Mouse (Mus musculus) T-helper 1 cell (primary cell): Measurements from ENCODE around the gene Slc2a12.

ENCODE experiments used
- in situ Hi-C: fragments of 300-600 bp; cut with MboI, MseI; formaldehyde crosslinking; loops from one replicate; pipeline ENCODE4 v1.15.1; 2025; ENCODE audit warnings: high pct_unique_total_duplicates

Slc2a12 gene

DNA sequence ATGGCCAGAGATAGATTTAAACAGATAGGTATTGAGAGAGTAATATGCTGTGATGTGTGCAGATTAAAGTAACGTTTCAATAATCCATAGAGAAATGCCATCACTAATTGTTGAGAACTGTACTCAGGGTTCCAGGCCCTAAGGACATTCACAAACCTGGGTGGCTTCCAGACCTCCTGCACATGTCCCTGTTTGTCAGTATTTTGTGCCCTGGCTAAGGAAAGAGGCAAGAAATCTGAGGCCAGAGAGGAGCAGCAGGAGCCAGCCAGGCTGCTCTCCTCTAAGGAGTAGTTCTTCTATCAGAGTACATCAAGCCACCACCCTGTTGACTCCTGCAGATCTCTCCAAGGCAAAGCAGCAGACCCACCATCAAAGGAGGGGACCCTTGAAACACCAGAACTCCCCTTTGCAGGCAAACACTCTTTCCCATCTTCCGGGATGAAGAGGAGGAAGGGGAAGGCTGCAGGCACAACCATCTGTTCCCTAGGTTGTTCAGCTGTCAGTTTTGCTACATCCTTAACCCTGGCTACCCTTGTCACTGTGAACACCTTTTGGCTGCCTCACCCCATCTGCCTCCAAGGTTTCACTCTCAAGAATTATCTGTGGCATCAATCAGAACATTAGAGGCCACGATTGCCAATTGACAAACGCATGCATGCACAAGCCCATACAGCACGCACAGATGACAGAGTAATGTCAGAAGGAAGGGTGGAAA lies 15.6 kb downstream of the Slc2a12 start:
- in situ Hi-C loops, result no loop called here

DNA sequence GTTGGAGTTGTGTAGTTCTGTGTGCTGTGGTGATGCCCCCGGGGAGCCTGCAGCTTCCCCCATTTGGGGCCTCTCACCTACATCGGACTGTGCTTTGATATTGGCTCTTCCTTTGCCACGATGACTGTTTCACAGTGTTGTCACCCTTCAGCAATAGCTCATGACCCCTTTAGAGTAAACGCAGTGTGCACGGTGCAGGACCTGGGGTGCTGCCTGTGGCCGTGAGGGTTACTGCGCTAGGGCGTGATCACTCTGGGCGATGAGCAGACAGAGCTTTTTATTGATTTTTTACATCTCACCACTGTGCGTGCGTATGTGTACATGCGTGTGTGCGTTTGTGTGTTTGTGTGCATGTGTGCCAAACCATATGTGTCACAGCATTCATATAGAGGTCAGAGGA lies 23.7 kb downstream of the Slc2a12 start:
- in situ Hi-C loops, result no loop called here

DNA sequence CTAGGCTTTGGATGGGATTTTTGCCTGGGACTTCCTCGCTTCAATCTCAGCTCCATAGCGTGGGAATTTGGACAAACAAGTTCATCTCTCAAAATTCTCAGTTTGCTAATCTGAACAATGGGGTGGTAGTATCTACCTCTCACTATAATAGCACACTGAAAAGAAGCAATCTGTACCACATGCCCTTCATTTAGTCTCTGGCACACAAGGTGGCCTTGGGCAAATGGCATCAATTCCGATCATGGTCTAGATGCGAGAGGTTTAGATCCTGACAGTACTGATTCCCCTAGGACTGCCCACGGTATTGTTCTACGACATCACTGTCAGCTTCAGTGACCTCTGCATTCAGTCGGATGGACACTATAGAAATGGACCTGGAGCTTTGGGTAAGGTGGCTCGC lies 29.4 kb downstream of the Slc2a12 start:
- in situ Hi-C loops, result no loop called here

DNA sequence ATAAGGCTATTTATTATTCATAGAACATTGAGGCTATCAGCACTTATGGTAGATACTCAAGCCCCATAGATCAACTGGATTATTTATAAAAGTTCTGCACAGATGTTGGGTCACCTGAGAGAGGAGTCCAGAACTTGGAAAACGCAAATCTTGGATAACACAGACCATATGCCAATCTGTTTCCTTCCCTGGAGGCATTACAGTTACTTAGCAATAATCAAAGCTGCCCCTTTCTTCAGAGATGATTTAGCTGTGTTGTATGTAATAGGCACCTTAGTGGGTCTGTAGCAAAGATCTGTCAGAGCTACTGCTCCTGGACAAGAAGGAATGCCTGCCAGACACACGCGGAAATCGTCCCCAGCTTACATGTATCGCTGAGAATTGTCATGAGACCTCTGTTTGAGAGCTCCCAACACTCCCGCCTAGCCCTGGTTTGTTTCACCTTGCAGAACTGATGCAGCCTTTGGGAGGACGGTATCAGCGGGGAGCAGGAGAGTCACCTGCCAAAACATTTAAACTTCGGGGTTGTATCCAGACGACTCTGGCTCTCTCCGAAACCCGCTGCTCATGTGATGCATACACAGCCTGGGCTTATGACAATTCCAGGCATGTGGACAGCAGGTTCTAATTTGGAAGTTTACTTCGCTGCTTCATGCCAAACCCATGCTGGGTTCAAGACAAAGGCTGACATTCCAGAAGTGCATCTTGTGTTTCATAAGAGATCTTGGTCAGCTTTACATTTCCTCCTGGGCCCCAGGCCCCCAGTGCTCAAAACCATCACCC lies 31.2 kb downstream of the Slc2a12 start:
- in situ Hi-C loops, result no loop called here

DNA sequence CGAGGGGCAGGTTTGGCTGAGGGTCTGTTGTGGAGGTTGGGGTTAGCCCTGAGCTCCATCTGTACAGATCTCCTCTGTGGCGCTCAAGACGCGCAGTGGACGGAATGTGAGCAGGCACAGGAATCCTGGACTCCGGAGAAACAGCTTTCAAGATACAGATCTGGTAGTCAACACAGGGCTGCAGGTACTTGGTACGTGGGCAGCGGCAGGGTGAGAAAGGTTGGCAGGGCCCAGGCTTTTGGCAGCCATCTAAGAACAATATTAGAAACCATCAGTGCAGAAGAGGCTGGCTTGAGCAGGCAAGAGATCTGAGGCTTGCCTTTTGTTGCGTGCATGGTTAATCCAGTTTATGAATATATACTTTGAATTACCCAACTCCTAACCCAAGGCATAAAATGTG lies 51.4 kb downstream of the Slc2a12 start:
- in situ Hi-C loops, result no loop called here

DNA sequence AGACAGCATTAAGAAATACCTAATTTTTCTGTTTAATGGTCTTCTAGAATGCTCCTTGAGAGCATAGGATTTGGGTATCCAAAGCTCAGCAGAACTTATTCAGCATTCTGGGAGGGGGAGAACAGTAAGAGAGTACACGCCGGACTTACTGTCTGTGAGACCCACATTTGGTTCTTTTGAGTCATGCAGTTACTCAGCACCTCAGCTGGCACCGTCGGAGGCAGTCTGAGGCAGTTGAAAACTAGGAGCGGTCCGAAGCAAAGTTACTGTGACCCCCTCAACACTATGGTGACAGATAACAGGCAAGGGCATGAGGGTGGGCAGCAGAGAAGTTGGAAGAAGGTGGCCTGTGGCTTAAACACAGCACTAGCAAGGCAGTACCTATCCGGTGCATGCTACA lies 52.1 kb downstream of the Slc2a12 start:
- in situ Hi-C loops, result no loop called here

DNA sequence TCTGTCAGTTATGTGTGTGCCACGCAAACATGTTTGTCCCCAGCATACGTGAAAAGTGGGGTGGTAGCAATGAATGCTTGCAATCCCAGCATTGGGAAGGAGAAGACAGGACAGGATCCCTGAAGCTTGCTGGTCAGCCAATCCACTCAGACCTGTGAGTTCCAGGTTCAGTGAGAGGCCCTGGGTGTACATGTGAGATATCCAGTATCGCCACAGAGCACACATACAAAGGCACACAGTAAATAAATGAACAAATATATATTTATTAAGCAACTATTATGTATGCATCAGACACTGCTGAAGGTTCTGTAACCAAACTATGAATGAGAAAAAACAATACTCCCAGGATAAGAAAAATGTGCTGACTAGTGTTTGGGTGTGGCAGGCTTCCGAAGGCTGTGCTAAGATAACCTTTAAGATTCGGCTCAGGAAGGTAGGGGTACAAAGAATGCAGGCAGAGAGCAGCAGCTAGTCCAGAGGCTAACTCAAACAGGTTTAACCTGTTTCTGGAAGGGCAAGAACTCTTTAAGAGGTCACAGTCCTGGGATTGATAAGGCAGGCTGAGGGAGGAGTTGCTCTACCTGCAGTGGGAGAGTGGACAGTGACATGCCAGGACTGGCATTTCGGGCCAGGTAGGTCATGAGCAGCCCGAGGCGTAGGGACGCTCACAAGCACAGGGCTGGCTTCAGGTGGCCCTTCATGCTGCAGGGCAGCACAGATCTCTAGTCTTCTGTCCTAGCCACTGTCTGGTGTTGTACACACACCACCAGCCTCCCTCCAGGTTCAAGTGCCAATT lies 53.5 kb downstream of the Slc2a12 start:
- in situ Hi-C loops, result no loop called here

DNA sequence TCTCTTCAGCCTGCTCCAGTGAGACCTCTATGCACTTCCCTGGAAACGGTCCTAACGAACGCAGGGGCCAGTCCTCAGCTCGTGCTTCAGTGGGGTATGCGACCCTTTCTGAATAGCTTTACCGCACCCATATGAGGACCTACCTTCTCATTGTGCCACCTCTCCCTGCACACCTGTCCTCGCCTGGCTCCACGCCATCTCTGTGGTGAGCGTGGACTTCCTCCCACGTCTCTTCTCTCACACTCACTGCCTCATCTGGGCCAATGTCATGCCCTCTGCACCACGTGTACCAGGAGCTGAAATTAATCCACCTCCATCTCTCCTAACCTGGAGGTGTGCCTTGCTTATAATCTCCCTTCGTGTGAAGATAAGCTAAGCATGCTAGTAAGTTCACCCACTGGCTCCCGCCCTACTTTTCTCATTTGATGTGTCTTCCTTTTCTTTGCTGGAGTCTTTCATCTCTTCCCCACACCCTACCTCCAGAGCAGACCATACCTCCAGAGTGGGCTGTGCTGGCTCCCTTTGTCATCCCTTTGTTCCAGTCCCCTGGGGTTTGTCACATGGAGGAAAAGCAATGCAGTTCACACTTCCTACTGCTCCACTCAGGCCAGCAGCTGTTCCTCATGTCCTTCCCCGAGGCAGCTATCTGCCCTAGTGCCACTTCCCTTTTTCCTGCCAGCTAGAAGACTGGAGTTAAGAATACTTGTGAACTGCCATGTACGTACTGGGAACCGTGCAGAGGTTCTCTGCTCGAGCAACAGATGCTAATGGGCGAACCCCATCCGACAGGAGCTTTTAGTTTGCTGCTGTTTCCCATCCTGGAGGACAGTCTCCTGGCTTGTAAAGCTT lies 54.9 kb downstream of the Slc2a12 start:
- in situ Hi-C loops, result loop anchor here (25.0 kb wide), 1 partner anchor 1088 kb away; the partner anchor contains the start of genes Rps12 and Slc18b1

DNA sequence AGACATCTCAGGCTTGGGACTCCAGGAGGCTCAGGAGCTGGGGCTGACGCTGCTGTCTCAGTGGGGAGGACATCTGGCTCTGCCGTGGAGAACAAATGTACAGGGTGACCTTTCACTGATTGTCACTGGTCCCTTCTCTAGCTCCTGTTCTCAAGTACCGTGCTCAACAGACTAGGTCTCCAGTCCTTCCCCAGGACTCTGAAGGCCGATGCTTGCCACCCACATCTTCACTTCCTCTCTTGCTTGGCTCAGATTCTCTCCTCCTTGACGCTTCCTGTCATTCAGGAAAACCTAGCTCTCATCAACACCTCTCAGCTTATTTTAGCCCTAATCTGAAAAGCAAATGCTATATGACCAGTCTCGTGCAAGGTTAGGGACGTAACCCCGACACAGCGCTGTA lies 56.0 kb downstream of the Slc2a12 start:
- in situ Hi-C loops, result loop anchor here (25.0 kb wide), 1 partner anchor 1087 kb away; the partner anchor contains the start of genes Rps12 and Slc18b1

DNA sequence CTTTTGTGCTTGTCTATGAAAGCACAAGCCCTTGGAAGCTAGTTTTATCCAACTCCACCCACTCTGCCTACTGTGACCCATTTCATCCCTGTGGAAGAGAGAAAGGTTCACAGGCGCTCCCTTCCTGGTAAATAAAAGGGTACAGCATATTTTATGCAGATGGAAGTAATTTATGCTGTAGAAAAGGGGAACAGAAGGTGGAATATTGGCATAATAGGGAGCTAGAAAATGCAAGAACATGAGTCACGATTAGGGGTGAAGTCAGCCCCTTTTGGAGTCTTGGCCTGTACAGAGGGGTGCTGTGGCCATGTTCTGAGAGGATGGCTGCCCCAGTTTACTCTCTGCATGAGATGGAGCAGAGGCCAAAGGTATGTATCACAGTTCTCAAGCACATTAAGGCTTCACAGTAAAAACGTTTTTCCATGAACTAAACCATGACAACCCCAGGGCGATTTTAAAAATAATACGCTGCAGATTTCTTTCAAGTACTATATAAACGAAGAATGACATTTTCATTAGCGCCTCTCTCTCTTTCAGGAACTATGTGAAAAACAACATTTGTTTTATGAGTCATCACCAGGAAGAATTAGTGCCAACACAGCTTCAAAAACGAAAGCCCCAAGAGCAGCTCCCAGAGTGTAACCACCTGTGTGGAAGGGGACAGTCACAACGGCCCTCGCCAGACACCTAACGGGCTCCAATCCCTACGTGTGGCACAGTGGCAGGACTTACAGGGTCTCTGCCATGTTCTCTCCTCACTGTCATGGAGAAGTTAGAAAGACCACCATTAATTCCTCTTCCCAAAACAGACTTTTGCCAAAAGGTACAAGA lies 56.9 kb downstream of the Slc2a12 start:
- in situ Hi-C loops, result loop anchor here (25.0 kb wide), 1 partner anchor 1086 kb away; the partner anchor contains the start of genes Rps12 and Slc18b1

DNA sequence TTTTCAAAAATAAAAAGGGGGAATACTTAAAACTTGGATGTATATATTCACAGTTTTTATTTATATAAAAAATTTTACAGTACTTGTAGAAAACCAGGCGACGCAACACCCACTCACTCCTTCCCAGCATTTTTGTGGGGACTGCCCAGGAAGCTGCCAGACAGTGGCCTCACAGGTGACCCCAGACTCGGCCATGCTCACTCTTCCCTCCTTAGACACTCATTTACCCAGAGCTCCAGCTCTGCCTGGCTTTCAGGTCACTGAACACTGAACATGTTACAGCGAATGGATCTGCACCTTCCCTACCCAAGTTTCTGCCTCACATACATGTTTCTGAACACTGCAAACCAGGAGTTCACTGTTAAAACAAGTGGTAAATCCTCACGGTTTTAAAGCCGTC lies 59.0 kb downstream of the Slc2a12 start:
- in situ Hi-C loops, result loop anchor here (25.0 kb wide), 1 partner anchor 1083 kb away; the partner anchor contains the start of genes Rps12 and Slc18b1

DNA sequence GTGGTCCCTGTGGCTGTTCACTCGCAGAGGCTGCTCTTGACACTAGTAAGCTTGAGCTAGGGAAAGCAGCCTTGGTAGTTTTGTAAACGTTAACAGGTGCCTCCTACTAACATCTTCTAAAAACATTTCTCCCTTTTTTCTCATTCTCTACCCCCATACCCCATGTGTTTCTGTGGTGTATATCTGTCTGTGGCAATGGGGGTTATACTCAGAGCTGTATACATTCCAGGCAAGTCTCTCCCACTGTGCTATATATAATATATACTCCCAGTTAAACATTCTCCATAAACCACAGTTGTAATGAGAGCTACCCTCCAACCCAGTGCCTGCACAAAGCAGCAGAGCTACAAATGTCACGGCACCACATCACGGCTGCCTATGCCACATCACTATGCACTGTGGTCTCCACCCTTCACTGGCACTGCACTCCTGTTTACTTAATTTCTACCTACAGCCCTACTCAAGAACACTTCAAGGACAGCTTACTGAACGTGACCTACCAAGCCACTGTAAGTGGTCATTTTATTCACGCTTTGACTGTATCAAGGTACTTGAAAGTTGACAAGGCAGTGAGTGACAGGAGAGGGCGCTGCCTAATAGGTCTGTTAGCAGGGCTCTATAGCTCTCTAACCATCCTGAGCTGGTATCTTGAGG lies 63.5 kb downstream of the Slc2a12 start:
- in situ Hi-C loops, result loop anchor here (25.0 kb wide), 1 partner anchor 1079 kb away; the partner anchor contains the start of genes Rps12 and Slc18b1

DNA sequence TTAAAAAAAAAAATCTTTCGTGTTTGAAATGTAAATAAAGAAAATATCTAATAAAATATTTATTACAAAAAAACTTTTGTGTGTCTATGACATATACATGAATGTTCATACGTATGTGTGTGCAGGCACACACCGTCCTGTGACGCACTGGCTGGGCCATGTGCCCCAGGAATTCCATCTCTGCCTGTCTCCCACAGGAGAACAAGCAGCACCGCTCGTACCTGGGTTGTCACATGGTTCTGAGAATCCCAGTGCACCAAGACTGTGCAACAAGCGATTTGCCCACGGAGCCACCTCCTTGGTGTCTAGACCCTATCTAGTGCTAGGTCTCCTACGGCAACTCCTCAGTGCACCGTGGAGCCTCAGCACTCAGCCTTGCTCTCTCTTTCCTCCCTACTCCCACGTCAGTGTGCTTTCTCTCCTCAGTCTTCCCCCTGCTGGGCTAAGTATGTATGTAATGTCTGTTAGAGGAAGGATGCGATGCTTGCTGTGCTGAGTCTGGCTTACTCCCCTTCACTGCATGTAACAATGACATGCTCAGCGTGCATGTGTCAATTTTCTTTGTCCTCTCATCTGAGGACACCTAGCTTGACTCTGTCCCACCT lies 65.5 kb downstream of the Slc2a12 start:
- in situ Hi-C loops, result loop anchor here (25.0 kb wide), 1 partner anchor 1077 kb away; the partner anchor contains the start of genes Rps12 and Slc18b1

DNA sequence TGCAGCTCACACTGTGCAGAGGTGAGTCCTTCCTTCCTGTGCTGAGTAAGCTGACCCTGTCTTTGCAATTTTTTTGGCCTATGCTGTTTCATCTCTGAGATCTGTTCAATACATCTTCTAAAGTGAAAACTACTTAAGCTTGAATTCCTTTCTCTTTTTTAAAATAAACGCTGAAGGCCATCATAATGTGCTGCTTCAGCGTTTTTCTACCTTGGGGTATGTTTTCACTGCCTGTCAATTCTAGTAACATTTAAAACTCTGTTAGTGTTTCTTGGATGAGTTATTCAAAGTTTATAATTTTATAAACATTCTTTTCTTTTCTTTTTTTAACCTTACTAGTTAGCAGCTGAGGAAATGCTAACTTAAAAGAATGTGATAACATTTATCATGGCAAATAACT lies 68.1 kb downstream of the Slc2a12 start:
- in situ Hi-C loops, result loop anchor here (25.0 kb wide), 1 partner anchor 1074 kb away; the partner anchor contains the start of genes Rps12 and Slc18b1

DNA sequence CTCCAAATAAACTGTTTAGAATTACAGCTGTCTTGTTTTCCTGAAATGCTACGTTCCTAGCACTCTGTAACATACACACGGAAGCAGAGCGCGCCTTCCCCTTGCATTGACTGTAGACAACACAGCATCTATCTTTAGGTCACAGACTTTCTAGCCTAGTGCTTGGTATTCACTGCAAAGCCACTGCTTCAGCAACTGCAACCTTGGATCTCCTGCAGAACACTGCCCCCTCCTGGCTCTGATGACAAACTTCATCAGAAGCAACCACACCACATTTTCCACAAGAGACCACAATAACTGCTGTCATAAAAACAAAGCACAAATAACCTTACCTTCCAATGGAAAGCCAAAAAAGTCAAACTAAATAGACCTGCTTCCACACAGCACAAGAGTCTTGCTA lies 69.7 kb downstream of the Slc2a12 start:
- in situ Hi-C loops, result loop anchor here (25.0 kb wide), 1 partner anchor 1073 kb away; the partner anchor contains the start of genes Rps12 and Slc18b1

DNA sequence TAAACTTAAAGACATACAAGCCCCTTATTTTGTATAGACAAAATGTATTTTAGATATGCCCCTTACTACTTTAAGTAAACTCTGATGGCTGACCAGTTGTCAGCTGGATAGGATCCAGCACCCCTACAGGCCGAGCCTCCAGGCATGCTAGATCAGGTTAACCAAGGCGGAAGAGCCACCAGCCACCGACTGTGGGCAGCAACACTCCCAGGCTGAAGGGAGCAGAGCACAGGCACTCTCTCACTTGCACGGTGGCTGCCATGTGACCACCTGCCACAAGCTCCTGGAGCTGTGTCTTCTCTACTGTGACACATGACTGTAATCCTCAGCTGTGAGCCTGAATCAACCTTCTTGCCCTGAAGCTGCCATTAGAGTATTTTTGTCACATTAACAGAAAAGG lies 73.7 kb downstream of the Slc2a12 start:
- in situ Hi-C loops, result loop anchor here (25.0 kb wide), 1 partner anchor 1069 kb away; the partner anchor contains the start of genes Rps12 and Slc18b1

DNA sequence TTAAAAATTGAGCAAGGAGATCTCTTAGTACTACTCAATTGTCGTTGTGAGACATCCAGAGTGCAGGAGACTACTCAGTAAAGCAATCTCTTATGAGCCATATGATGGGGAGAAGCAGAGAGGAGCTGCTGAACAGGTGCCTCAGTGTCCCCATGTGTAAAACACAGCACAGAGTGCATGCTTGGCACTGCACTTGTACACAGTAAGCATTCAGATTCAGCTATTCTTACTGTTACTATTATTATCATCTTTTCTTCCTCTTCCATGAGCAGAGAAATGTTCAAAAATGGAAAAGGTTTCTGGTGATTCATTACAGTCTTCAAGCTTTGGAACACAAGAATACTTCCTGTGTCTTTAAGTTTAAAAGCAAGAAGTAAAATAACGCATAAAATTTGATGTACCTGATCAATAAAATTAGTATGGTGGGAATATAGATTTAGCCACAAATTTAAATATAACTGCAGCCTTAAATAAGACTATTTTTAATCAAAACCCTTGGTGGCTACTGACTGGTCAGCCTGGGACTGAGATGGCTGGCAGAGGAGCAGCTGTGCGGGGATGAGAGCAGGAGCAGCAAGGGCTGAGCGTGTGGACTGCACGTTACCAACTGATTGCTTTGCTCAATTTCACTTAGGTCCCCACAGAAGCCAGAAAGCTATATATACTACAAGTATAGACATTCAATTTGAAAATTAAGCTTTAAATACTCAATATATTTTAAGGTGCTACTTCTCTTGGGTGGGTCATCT lies 76.1 kb downstream of the Slc2a12 start:
- in situ Hi-C loops, result loop anchor here (25.0 kb wide), 1 partner anchor 1066 kb away; the partner anchor contains the start of genes Rps12 and Slc18b1

DNA sequence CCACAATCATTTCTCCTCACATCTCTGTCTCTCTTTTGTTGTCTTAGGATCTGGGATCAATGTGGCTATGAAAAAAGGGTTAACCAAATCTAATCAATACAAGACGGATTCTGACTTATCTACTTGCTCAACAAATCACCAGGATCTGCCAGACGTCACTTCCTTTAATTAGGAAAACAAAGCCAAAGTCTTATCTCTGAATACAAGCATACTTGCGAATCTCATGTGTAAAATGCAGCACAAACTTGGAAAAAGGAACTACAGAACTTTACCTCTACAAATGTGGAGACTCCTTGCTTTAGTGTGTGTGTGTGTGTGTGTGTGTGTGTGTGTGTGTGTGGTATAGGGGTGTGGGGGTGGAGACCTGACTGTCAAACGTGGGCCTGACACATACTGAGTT lies 80.4 kb downstream of the Slc2a12 start:
- in situ Hi-C loops, result no loop called here
